Mouse (Mus musculus): ENCODE data around the gene Utp20. TPM values are rescaled to one million over a fixed set of nuclear protein-coding genes. Genes with fewer than 3 reads are reported as not detected.
A peak's percentile ranks its signal among the peaks of the same experiment; 100 is the strongest.
"Not testable (repeated sequence)": the region's sequence is repeated elsewhere in the genome, so short reads cannot be mapped to it uniquely, and the experiment has no call there.

Utp20 gene
- polyA plus RNA-seq, 1 experiment from 2014 or later = 24.5 TPM

DNA sequence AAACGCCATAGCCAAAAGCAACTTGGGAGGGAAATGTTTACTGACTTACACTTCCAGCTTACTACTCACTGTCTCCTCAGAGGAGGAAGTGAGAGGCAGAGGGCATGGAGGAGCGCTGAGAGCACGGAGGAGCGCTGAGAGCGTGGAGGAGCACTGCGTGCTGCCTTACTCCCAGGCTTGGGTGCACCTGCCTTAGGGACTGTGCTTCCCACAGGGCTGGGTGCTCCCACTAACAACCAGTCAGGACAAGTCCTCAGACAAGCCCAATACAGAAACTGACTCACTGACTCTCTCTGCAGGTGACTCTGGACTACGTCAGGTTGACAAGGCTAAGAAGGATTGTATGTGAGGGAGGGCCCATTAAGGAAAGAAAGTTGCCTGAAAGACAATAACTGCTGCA, 27.2 kb downstream of the Utp20 start:
- no peaks in the 10 kb centered on the region for H3K4me1 ChIP-seq (ENCODE audit: control insufficient read depth, insufficient read depth, low read length)
- WGBS = 92% methylated on average over 7 of the region's 7 CpGs
- no peak for ATAC-seq (ENCODE audit: insufficient number of reproducible peaks, insufficient read depth, low FRiP score, low read depth)
- peaks cover 26% of the 10 kb centered on the region; the same call in 1 of the 2 replicates for H3K36me3 ChIP-seq (ENCODE audit: control insufficient read depth, insufficient read depth, low read length)
- H3K4me2 ChIP-seq (replicated peaks; ENCODE audit: low read depth, low read length) = no peak overlapping the region
- no peak overlapping the region for H3K27ac ChIP-seq (ENCODE audit: low read length)
- no peaks in the 10 kb centered on the region for H3K27me3 ChIP-seq (ENCODE audit: control insufficient read depth, insufficient read depth, low read length)
- no peak overlapping the region for H3K9ac ChIP-seq (replicated peaks; ENCODE audit: low read depth, low read length)
- no peak overlapping the region for H3K4me3 ChIP-seq (ENCODE audit: low read depth, low read length)
- H3K9me3 ChIP-seq (ENCODE audit: control insufficient read depth, low read depth, low read length) = no peaks in the 10 kb centered on the region

DNA sequence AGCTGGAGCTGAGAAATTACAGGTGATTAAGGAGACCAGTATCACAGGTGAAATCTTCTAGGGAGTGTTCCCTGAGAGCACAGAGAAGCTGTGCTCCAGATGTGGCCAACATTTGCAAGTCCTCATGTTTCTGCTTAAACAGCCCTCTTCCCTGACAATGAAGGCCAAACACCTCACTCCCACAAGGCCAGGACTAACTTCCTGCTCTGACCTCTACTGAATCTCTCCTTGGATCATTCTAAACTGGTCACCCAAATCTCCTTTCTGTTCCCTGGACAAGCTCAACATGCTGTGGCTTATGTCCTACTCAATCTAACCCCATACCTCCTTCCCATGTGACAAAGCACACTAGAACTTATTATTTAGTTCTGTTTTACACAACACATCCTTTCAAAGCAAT, 29.2 kb downstream of the Utp20 start:
- Histone ChIP-seq H3K4me3 (ENCODE audit: low read depth, low read length) (no peak overlapping the region), H3K36me3 (ENCODE audit: control insufficient read depth, insufficient read depth, low read length) (peaks cover 34% of the 10 kb centered on the region; the same call in 1 of the 2 replicates), H3K27ac (ENCODE audit: low read length) (no peak overlapping the region), H3K4me2 (replicated peaks; ENCODE audit: low read depth, low read length) (no peak overlapping the region), H3K27me3 (ENCODE audit: control insufficient read depth, insufficient read depth, low read length) (no peaks in the 10 kb centered on the region), H3K9ac (replicated peaks; ENCODE audit: low read depth, low read length) (no peak overlapping the region), H3K4me1 (ENCODE audit: control insufficient read depth, insufficient read depth, low read length) (no peaks in the 10 kb centered on the region), H3K9me3 (ENCODE audit: control insufficient read depth, low read depth, low read length) (no peaks in the 10 kb centered on the region)
- no peak for ATAC-seq (ENCODE audit: insufficient number of reproducible peaks, insufficient read depth, low FRiP score, low read depth)

- peak; percentile 74 for ATAC-seq (ENCODE audit: insufficient number of reproducible peaks, insufficient read depth, low FRiP score, low read depth)
- Histone ChIP-seq H3K4me2 (replicated peaks; ENCODE audit: low read depth, low read length) (no peak overlapping the region), H3K36me3 (ENCODE audit: control insufficient read depth, insufficient read depth, low read length) (peaks cover 34% of the 10 kb centered on the region; the same call in 1 of the 2 replicates), H3K9me3 (ENCODE audit: control insufficient read depth, low read depth, low read length) (no peaks in the 10 kb centered on the region), H3K4me3 (ENCODE audit: low read depth, low read length) (no peak overlapping the region), H3K4me1 (ENCODE audit: control insufficient read depth, insufficient read depth, low read length) (no peaks in the 10 kb centered on the region), H3K27me3 (ENCODE audit: control insufficient read depth, insufficient read depth, low read length) (no peaks in the 10 kb centered on the region), H3K27ac (ENCODE audit: low read length) (no peak overlapping the region), H3K9ac (replicated peaks; ENCODE audit: low read depth, low read length) (no peak overlapping the region)
- 78% methylated on average over 4 of the region's 4 CpGs for WGBS
These were observed 29.7 kb downstream of the Utp20 start for GRCm38 (mm10) chr10:88796939-88797338.

DNA sequence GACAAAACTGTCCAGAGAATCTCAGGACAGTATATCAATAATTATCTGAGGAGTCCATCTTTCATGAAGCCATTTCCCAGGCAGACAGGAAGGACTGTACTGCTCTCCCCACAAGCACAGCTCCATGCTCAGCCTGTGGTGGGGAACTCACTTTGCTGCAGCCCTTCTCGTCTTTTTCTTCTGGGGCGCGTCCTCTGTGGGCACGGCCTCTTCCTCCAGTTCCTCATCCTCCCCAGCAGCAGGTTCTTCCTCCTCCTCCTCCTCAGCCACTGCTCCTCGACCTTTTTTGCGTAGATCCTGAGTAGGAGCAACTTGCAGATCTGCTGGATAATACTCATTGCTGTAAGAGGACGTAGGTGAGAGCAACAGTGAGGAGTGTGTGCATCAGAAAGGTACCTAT, 31.4 kb downstream of the Utp20 start:
- H3K4me3 ChIP-seq (ENCODE audit: low read depth, low read length) = no peak overlapping the region
- H3K27me3 ChIP-seq (ENCODE audit: control insufficient read depth, insufficient read depth, low read length) = no peaks in the 10 kb centered on the region
- no peak overlapping the region for H3K9ac ChIP-seq (replicated peaks; ENCODE audit: low read depth, low read length)
- no peak overlapping the region for H3K27ac ChIP-seq (ENCODE audit: low read length)
- no peaks in the 10 kb centered on the region for H3K4me1 ChIP-seq (ENCODE audit: control insufficient read depth, insufficient read depth, low read length)
- no peaks in the 10 kb centered on the region for H3K9me3 ChIP-seq (ENCODE audit: control insufficient read depth, low read depth, low read length)
- peaks cover 38% of the 10 kb centered on the region; the same call in 1 of the 2 replicates for H3K36me3 ChIP-seq (ENCODE audit: control insufficient read depth, insufficient read depth, low read length)
- no peak overlapping the region for H3K4me2 ChIP-seq (replicated peaks; ENCODE audit: low read depth, low read length)
- no peak for ATAC-seq (ENCODE audit: insufficient number of reproducible peaks, insufficient read depth, low FRiP score, low read depth)
- 89% methylated on average over 7 of the region's 7 CpGs for WGBS

DNA sequence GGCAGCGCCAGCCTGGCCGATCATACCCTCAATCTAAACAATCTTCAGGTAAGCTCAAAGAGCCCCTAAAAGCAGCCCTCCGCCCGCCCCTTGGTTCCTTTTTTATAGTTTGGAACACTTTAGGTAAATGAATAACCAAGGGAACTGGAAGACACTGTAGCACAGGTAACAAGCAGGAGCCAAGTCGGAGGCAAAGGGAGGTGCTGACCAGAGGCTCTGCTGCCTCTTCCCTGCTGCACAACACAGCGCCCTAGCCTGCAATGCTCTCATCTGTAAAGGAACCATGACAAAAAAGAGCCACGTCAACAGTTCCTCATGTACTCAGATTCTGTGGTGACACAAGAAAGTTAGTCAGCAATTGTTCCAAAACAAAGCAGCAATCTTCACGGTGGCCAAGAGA, 32.0 kb downstream of the Utp20 start:
- ATAC-seq (ENCODE audit: insufficient number of reproducible peaks, insufficient read depth, low FRiP score, low read depth) = no peak
- H3K27me3 ChIP-seq (ENCODE audit: control insufficient read depth, insufficient read depth, low read length) = no peaks in the 10 kb centered on the region
- no peaks in the 10 kb centered on the region for H3K4me1 ChIP-seq (ENCODE audit: control insufficient read depth, insufficient read depth, low read length)
- no peaks in the 10 kb centered on the region for H3K9me3 ChIP-seq (ENCODE audit: control insufficient read depth, low read depth, low read length)
- H3K9ac ChIP-seq (replicated peaks; ENCODE audit: low read depth, low read length) = no peak overlapping the region
- WGBS = 89% methylated on average over 8 of the region's 8 CpGs
- no peak overlapping the region for H3K4me3 ChIP-seq (ENCODE audit: low read depth, low read length)
- no peak overlapping the region for H3K27ac ChIP-seq (ENCODE audit: low read length)
- H3K36me3 ChIP-seq (ENCODE audit: control insufficient read depth, insufficient read depth, low read length) = peaks cover 37% of the 10 kb centered on the region; the same call in 1 of the 2 replicates
- H3K4me2 ChIP-seq (replicated peaks; ENCODE audit: low read depth, low read length) = no peak overlapping the region

GRCm38 (mm10) chr10:88793671-88794070, 32.9 kb downstream of the Utp20 start:
- no peaks in the 10 kb centered on the region for H3K9me3 ChIP-seq (ENCODE audit: control insufficient read depth, low read depth, low read length)
- H3K27ac ChIP-seq (ENCODE audit: low read length) = no peak overlapping the region
- H3K4me3 ChIP-seq (ENCODE audit: low read depth, low read length) = no peak overlapping the region
- H3K4me2 ChIP-seq (replicated peaks; ENCODE audit: low read depth, low read length) = no peak overlapping the region
- ATAC-seq (ENCODE audit: insufficient number of reproducible peaks, insufficient read depth, low FRiP score, low read depth) = no peak
- H3K4me1 ChIP-seq (ENCODE audit: control insufficient read depth, insufficient read depth, low read length) = no peaks in the 10 kb centered on the region
- H3K27me3 ChIP-seq (ENCODE audit: control insufficient read depth, insufficient read depth, low read length) = no peaks in the 10 kb centered on the region
- no peak overlapping the region for H3K9ac ChIP-seq (replicated peaks; ENCODE audit: low read depth, low read length)
- peaks cover 34% of the 10 kb centered on the region; the same call in 1 of the 2 replicates for H3K36me3 ChIP-seq (ENCODE audit: control insufficient read depth, insufficient read depth, low read length)

GRCm38 (mm10) chr10:88784513-88784931, 42.1 kb downstream of the Utp20 start:
- H3K27me3 ChIP-seq (ENCODE audit: control insufficient read depth, insufficient read depth, low read length) = no peaks in the 10 kb centered on the region
- H3K4me2 ChIP-seq (replicated peaks; ENCODE audit: low read depth, low read length) = no peak overlapping the region
- ATAC-seq (ENCODE audit: insufficient number of reproducible peaks, insufficient read depth, low FRiP score, low read depth) = no peak
- 81% methylated on average over 5 of the region's 5 CpGs for WGBS
- peaks cover 24% of the 10 kb centered on the region for H3K36me3 ChIP-seq (ENCODE audit: control insufficient read depth, insufficient read depth, low read length)
- H3K9ac ChIP-seq (replicated peaks; ENCODE audit: low read depth, low read length) = no peak overlapping the region
- H3K9me3 ChIP-seq (ENCODE audit: control insufficient read depth, low read depth, low read length) = no peaks in the 10 kb centered on the region
- no peak overlapping the region for H3K27ac ChIP-seq (ENCODE audit: low read length)
- H3K4me3 ChIP-seq (ENCODE audit: low read depth, low read length) = no peak overlapping the region
- H3K4me1 ChIP-seq (ENCODE audit: control insufficient read depth, insufficient read depth, low read length) = no peaks in the 10 kb centered on the region

- no peak overlapping the region for H3K27ac ChIP-seq (ENCODE audit: low read length)
- no peaks in the 10 kb centered on the region for H3K27me3 ChIP-seq (ENCODE audit: control insufficient read depth, insufficient read depth, low read length)
- no peak overlapping the region for H3K4me2 ChIP-seq (replicated peaks; ENCODE audit: low read depth, low read length)
- H3K9ac ChIP-seq (replicated peaks; ENCODE audit: low read depth, low read length) = no peak overlapping the region
- ATAC-seq (ENCODE audit: insufficient number of reproducible peaks, insufficient read depth, low FRiP score, low read depth) = no peak
- H3K9me3 ChIP-seq (ENCODE audit: control insufficient read depth, low read depth, low read length) = no peaks in the 10 kb centered on the region
- 95% methylated on average over 5 of the region's 5 CpGs for WGBS
- peaks cover 24% of the 10 kb centered on the region for H3K36me3 ChIP-seq (ENCODE audit: control insufficient read depth, insufficient read depth, low read length)
- no peak overlapping the region for H3K4me3 ChIP-seq (ENCODE audit: low read depth, low read length)
- H3K4me1 ChIP-seq (ENCODE audit: control insufficient read depth, insufficient read depth, low read length) = no peaks in the 10 kb centered on the region
These were observed 42.7 kb downstream of the Utp20 start for GRCm38 (mm10) chr10:88783941-88784340.

GRCm38 (mm10) chr10:88783135-88783534, 43.5 kb downstream of the Utp20 start:
- not testable (repeated sequence) for ATAC-seq (ENCODE audit: insufficient number of reproducible peaks, insufficient read depth, low FRiP score, low read depth); H3K9ac ChIP-seq (replicated peaks; ENCODE audit: low read depth, low read length); H3K4me2 ChIP-seq (replicated peaks; ENCODE audit: low read depth, low read length); H3K4me3 ChIP-seq (ENCODE audit: low read depth, low read length); H3K27ac ChIP-seq (ENCODE audit: low read length); H3K9me3 ChIP-seq (ENCODE audit: control insufficient read depth, low read depth, low read length); H3K27me3 ChIP-seq (ENCODE audit: control insufficient read depth, insufficient read depth, low read length); H3K4me1 ChIP-seq (ENCODE audit: control insufficient read depth, insufficient read depth, low read length)
- H3K36me3 ChIP-seq (ENCODE audit: control insufficient read depth, insufficient read depth, low read length) = peaks cover 25% of the 10 kb centered on the region
- WGBS = 90% methylated on average over 2 of the region's 2 CpGs

Data from stomach, embryonic 14.5 days (tissue).